Mouse (Mus musculus): ENCODE measurements around the gene Plbd2.

DNA sequence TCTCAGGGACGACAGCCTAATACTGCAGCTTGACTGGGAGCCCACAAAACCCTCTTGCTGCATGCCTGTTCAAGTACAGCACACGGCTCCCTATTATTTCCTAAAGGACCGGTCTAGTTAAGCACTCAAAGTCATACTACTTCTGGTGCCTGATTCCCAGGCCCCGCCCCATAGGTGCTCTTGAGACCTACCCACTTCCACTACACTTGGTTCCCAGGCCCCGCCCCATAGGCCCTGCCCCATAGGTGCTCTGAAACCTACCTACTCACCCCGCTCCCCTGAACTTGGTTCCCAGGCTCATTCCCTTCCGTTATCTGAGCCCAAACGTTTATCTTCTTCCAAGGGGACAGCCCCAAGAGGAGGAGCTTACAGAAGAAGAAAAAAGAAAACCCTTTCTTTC is 15.6 kb downstream of the Plbd2 start:
- no peak for TF ChIP-seq GATA1 (IDR thresholded peaks at IDR 0.05; ENCODE audit: borderline replicate concordance, low read length)
- no peak for TF ChIP-seq FLI1 (IDR thresholded peaks at IDR 0.05; ENCODE audit: low read length)
